Mouse (Mus musculus): ENCODE data around the gene Celsr1.

DNA sequence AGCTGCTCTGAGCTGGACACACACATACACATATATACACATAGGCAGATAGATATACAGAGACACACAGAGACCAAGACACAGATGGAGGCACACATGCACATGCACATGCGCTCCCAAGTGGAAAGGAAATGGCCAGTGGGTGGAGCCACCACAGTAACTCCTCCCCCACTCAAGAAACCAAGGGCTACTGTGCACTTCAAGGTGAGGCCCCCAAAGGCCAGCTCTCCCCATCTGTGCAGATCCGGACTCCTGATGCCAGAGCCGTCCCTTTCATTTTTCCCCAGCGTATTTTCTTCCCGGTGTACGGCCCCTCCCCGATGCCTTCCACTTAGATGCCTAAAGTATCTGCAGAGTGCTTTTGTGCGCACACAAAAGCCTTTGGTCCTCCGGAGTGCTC lies 86.0 kb downstream of the Celsr1 start:
- TF ChIP-seq POLR2A (IDR thresholded peaks at IDR 0.05; ENCODE audit: insufficient read depth, low read depth, low read length), result no peak
- TF ChIP-seq CTCF (IDR thresholded peaks at IDR 0.05; ENCODE audit: insufficient read depth, low read depth, low read length), result no peak

Measured in olfactory bulb, adult 2 months (tissue).